Mouse (Mus musculus): ENCODE measurements around the gene Emcn. TPM values are rescaled to one million over a fixed set of nuclear protein-coding genes. Genes with fewer than 3 reads are reported as not detected.
A peak's percentile ranks its signal among the peaks of the same experiment; 100 is the strongest.

Emcn gene
- polyA plus RNA-seq, 1 experiment = 49.6 TPM

DNA sequence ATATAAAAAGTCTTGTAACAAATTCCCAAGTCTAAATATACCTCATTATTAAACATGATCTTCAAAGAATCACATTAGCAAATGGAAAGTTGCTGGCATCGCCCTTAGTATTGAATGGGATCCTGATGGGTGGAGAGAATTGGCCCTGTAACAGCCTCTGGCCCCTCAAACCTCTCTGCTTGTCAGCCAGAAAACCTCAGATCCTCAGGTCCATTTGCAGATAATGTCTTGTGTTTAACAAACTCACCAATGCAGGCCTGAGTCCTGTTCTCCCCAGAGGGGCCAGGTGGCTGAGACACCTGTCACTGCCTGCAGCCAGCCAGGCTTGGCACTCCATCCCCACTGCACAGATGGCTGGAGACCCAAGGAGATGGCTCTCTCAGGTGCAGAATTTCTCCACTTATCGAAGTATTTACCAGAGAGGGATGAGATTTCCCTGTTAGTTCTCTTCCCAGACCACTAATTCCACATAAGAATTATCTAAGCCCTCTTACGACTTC lies 27.0 kb downstream of the Emcn start:
- TF ChIP-seq POLR2A (IDR thresholded peaks at IDR 0.05; ENCODE audit: borderline replicate concordance, extremely low read depth, low read depth, low read length) = no peak
- no peak for DNase-seq
- Histone ChIP-seq H3K4me1 (ENCODE audit: control insufficient read depth, insufficient read depth, low read length) (peaks cover 3% of the 10 kb centered on the region; the same call in 1 of the 2 replicates), H3K4me3 (replicated peaks; ENCODE audit: extremely low read depth, low read depth, low read length) (no peak overlapping the region)
- WGBS = 51% methylated on average over 3 of the region's 3 CpGs

DNA sequence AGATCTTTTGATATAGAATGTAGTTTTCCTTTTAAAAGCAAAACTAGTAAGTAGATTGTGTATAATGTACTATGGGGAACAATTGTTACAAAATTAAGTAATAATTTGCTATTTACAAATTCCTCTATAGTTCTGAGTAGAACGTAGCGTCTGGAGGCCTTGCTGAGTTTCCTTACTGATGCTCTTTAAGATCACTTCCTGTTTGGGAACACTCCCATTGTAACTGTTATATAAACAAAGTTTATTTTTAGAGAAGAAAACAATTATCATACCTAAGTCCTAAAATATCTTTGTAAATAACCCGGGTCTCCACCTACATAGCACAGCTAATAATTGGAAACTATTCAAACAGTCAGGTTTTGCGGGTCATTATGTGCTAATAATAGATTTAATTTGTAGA lies 32.0 kb downstream of the Emcn start:
- WGBS = 42% methylated on average over 4 of the region's 4 CpGs

DNA sequence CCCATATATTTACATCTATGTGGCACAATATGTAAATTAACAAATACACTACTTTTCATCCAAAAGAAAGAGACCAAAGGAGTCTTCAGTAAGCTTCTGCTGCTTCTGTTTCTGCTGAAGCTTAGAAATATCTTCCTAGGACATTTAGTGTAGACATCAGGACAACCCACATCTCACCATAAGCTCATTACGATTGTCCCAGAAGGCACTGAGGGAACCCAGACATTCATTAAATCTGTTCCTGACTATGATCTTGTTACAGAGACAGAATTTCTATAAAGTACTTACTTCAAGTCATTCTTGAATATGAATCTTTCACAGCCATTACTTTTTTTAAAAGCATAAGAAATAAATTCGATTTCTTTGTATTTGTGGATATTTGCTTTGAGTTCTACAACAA lies 41.4 kb downstream of the Emcn start:
- no peak for DNase-seq
- WGBS = 86% methylated on average over 2 of the region's 2 CpGs
- Histone ChIP-seq H3K4me3 (replicated peaks; ENCODE audit: extremely low read depth, low read depth, low read length) (no peak overlapping the region), H3K4me1 (ENCODE audit: control insufficient read depth, insufficient read depth, low read length) (no peaks in the 10 kb centered on the region)
- TF ChIP-seq POLR2A (IDR thresholded peaks at IDR 0.05; ENCODE audit: borderline replicate concordance, extremely low read depth, low read depth, low read length) (no peak), CTCF (IDR thresholded peaks at IDR 0.05; ENCODE audit: insufficient read depth, low read length) (no peak)

More for the DNA sequence above, 32.0 kb downstream of the Emcn start:
- Histone ChIP-seq H3K4me3 (replicated peaks; ENCODE audit: extremely low read depth, low read depth, low read length) (no peak overlapping the region), H3K4me1 (ENCODE audit: control insufficient read depth, insufficient read depth, low read length) (peaks cover 6% of the 10 kb centered on the region)
- TF ChIP-seq CTCF (IDR thresholded peaks at IDR 0.05; ENCODE audit: insufficient read depth, low read length) (no peak), POLR2A (IDR thresholded peaks at IDR 0.05; ENCODE audit: borderline replicate concordance, extremely low read depth, low read depth, low read length) (no peak)
- no peak for DNase-seq

GRCm38 (mm10) chr3:137395588-137395987 lies 54.7 kb downstream of the Emcn start:
- no peak for DNase-seq
- H3K4me3 ChIP-seq (replicated peaks; ENCODE audit: extremely low read depth, low read depth, low read length) = no peak overlapping the region
- TF ChIP-seq CTCF (IDR thresholded peaks at IDR 0.05; ENCODE audit: insufficient read depth, low read length) = no peak
- no peak for TF ChIP-seq POLR2A (IDR thresholded peaks at IDR 0.05; ENCODE audit: borderline replicate concordance, extremely low read depth, low read depth, low read length)
- H3K4me1 ChIP-seq (ENCODE audit: control insufficient read depth, insufficient read depth, low read length) = no peaks in the 10 kb centered on the region
- WGBS = 57% methylated on average over 11 of the region's 11 CpGs

DNA sequence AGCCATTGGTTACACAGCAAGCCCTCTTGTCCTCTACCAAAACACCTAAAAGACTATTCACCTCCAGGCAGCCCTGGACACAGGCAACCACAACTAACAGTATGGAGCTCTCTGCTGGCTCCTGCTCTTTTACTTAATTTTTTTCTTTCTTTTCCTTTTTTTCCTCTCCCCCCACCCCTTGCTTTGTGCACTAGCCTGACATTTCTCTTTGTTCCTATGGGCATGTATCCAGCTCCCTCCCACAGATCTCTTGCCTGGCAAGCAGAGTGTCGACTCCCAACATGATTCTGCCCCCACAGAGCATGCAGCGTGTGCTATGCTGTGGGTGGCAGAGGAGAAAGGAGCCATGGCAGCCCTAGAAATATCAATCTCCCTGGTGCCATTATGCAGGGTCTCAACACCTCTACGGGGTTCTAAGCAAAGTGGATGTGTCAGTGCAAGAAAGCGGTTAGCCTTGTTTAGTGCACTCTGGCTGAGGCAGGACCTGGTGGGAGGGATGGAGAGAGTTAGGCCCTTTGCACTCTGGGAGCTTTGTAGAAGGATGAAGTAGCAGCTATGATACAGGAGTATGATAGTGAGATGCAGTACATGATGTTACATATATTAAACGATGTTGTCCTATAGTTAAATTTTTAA lies 74.7 kb downstream of the Emcn start:
- 60% methylated on average over 5 of the region's 5 CpGs for WGBS
- no peak for DNase-seq

DNA sequence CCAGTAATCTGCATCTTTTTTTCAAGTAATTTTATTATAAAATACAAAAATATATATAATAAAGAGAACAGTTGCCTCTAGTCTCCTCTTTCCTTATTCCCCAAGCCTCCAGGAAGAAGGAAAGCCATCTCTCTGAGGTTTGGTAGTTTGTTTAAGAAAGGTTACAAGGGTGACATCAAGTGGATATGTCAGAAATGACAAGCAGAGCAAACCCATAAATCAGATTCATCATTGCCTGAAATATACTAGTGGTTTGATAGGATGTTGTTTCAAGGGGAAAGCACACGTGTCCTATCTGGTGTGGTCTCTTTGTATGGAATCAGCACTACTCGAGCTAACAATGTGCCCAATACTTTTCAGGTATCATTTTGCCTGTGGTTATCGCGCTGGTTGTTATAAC lies 77.8 kb downstream of the Emcn start:
- Histone ChIP-seq H3K4me3 (replicated peaks; ENCODE audit: extremely low read depth, low read depth, low read length) (no peak overlapping the region), H3K4me1 (ENCODE audit: control insufficient read depth, insufficient read depth, low read length) (no peaks in the 10 kb centered on the region)
- WGBS = 60% methylated on average over 4 of the region's 4 CpGs
- DNase-seq = no peak
- peak; percentile 27; the same call in 1 of the 2 replicates for TF ChIP-seq CTCF (IDR thresholded peaks at IDR 0.05; ENCODE audit: insufficient read depth, low read length)
- no peak for TF ChIP-seq POLR2A (IDR thresholded peaks at IDR 0.05; ENCODE audit: borderline replicate concordance, extremely low read depth, low read depth, low read length)

More for the DNA sequence above, 74.7 kb downstream of the Emcn start:
- TF ChIP-seq CTCF (IDR thresholded peaks at IDR 0.05; ENCODE audit: insufficient read depth, low read length) = no peak
- TF ChIP-seq POLR2A (IDR thresholded peaks at IDR 0.05; ENCODE audit: borderline replicate concordance, extremely low read depth, low read depth, low read length) = no peak
- Histone ChIP-seq H3K4me3 (replicated peaks; ENCODE audit: extremely low read depth, low read depth, low read length) (no peak overlapping the region), H3K4me1 (ENCODE audit: control insufficient read depth, insufficient read depth, low read length) (no peaks in the 10 kb centered on the region)

- no peaks in the 10 kb centered on the region for H3K4me1 ChIP-seq (ENCODE audit: control insufficient read depth, insufficient read depth, low read length)
- WGBS = 90% methylated on average over 6 of the region's 6 CpGs
- no peak for DNase-seq
- H3K4me3 ChIP-seq (replicated peaks; ENCODE audit: extremely low read depth, low read depth, low read length) = no peak overlapping the region
- TF ChIP-seq CTCF (IDR thresholded peaks at IDR 0.05; ENCODE audit: insufficient read depth, low read length) = no peak
These were observed 88.6 kb downstream of the Emcn start for GRCm38 (mm10) chr3:137429516-137429915.

DNA sequence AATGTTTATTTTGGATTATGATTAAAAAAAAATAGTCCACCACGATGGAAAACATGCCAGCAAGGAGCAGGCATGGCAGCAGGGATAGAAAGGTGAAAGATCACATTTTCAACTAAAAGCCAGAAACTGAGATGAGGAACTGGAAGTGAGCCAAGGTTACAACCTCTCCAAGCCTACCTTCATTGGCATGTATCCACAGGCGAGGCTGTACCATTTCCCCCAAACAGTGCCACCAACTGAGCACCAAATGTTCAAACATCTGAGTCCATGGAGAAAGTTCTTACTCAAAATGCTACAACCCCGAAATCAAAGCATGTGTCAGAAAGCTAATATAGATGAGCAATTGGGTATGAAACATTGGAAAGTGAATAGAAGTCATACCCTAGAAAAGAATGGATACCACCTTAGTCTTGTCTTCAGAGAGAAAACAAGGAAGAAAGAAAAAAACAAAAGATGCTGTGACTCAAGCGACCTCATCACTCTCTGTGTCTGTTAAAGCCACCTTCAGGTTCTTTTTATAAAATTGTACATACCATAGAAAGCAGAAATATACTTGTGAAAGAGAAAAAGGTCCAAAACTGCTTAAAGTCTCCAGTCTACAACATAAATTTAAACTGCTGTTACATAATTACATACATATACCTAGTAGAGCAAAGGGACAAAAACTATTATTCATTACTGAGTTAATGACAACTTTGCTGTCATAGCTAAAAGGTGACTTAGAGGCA lies 124.2 kb downstream of the Emcn start:
- Histone ChIP-seq H3K4me1 (ENCODE audit: control insufficient read depth, insufficient read depth, low read length) (no peaks in the 10 kb centered on the region), H3K4me3 (replicated peaks; ENCODE audit: extremely low read depth, low read depth, low read length) (no peak overlapping the region)
- no peak for TF ChIP-seq CTCF (IDR thresholded peaks at IDR 0.05; ENCODE audit: insufficient read depth, low read length)
- TF ChIP-seq POLR2A (IDR thresholded peaks at IDR 0.05; ENCODE audit: borderline replicate concordance, extremely low read depth, low read depth, low read length) = no peak
- no peak for DNase-seq
- WGBS = 58% methylated on average over 4 of the region's 4 CpGs

- WGBS = 56% methylated on average over 4 of the region's 4 CpGs
- no peak for DNase-seq
- Histone ChIP-seq H3K4me1 (ENCODE audit: control insufficient read depth, insufficient read depth, low read length) (no peaks in the 10 kb centered on the region), H3K4me3 (replicated peaks; ENCODE audit: extremely low read depth, low read depth, low read length) (no peak overlapping the region)
- TF ChIP-seq POLR2A (IDR thresholded peaks at IDR 0.05; ENCODE audit: borderline replicate concordance, extremely low read depth, low read depth, low read length) = no peak
- no peak for TF ChIP-seq CTCF (IDR thresholded peaks at IDR 0.05; ENCODE audit: insufficient read depth, low read length)
These were observed 125.1 kb downstream of the Emcn start for GRCm38 (mm10) chr3:137465953-137466352.

- Histone ChIP-seq H3K4me3 (replicated peaks; ENCODE audit: extremely low read depth, low read depth, low read length) (no peak overlapping the region), H3K4me1 (ENCODE audit: control insufficient read depth, insufficient read depth, low read length) (no peaks in the 10 kb centered on the region)
- no peak for DNase-seq
- TF ChIP-seq POLR2A (IDR thresholded peaks at IDR 0.05; ENCODE audit: borderline replicate concordance, extremely low read depth, low read depth, low read length) = no peak
- no peak for TF ChIP-seq CTCF (IDR thresholded peaks at IDR 0.05; ENCODE audit: insufficient read depth, low read length)
- WGBS = 83% methylated on average over 4 of the region's 4 CpGs
These were observed 125.9 kb downstream of the Emcn start for GRCm38 (mm10) chr3:137466766-137467165.

All from lung, adult 2 months (tissue).